Mouse (Mus musculus) retina, postnatal 1 day (tissue): ENCODE results near the gene Set.

ENCODE experiments used
- DNase-seq: peaks from one replicate; pipeline ENCODE4 v3.0.0-alpha.2; 2012

Gene Set

DNA sequence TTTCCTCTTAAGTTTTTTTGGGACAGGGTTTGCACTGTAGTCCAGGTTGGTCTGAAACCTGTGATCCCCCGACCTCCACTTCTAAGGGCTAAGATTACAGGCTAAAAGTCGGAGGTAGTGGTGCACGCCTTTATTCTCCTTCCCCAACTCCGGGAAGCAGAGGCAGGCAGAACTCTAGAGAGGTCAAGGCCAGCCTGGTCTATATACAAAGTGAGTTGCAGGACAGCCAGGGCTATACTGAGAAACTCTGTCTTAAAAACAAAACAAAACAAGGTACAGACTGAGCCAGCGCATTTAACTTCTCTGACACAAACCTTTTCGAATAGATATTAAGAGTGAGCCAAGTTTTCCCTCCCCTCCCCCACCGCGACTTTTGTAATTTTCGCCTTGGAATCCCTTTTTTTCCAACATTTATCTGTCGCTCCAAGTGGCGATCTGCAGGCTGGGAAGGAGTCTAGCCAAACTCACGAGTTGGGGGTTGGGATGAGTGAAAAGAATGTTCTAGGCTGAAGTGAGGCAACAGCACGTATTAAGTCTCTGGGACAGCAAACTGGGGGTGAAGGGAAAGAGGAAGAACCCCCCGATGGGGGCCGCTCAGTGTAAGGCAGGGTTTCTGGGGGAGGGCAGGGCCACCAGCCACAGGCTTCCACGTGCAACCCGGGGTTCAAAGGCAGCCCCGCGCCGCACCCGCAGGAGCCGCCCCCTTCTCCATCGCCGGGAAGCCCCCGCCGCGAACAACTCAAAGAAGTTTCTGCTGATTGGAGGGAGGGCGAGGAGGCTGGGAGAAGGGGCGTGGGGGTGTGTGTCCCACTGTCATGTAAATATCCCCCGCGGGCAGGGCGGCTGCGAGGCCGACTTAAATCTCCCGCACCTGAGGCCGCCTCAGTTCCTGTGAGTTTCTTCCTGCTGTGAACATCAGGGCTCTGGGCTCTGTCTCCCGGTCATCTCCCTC is 4.3 kb downstream of the Set start:
- DNase-seq: peak; percentile 62

DNA sequence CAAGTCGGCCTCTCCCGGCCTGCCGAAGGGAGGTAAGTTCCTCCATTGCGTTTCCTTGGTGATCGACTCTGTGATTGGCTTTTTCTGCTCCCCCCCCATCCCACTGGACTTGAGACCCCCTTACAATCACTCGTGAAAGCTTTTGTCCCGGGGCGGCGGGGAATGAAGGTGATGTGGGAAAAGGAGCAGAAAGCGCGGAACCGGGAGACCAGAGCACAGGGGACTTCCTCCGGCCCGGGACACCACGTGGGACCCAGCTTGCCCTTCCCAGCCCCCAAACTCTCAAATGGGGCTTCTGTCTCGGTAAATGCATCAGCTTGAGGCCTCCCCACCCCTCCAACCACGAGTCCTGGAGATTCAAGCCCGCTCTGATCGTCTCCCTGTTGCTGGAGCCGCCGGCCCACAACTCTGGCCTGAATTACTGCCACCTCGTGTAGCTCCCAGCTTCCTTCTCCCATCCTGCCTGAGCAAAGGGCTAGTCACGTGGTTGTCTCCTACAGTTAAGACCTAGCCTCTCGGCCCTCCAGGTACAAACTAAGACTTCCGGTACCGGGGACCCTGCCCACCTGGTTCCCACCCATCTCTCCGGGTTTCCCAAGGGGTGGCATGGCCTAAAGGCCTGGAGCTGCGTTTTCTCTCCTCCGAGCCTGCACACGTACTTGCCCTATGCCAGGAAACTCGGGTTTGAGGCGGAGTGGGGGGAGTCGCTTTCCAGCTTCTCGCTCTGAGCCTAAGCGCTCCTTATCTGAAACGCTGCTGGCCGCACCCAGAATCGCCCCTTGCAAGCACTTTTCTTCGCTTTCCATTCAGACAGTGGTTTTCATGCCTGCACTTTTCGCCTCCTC is 5.3 kb downstream of the Set start:
- DNase-seq: peak; percentile 77

DNA sequence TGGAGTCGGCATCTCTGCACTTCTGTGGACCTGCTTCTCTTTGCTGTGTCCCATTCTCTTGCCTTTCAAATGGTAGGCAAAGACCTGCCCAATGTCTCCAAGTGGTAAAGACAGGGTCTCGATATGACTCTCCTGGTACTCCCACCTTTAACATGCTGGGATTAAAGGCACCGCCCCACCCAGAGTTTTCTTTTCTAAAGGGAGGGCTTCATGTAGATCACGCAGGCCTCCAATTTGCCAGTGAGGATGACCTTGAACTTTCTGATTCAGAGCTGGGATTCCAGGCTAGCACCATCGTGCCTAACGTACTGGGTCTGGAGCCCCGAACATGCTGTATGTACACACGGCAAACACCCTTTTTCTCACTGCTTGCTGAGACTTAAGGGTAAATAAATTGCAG is 6.1 kb downstream of the Set start:
- no peak for DNase-seq

- no peak for DNase-seq
Measured at GRCm38 (mm10) chr2:30063791-30064190, 6.6 kb downstream of the Set start.

DNA sequence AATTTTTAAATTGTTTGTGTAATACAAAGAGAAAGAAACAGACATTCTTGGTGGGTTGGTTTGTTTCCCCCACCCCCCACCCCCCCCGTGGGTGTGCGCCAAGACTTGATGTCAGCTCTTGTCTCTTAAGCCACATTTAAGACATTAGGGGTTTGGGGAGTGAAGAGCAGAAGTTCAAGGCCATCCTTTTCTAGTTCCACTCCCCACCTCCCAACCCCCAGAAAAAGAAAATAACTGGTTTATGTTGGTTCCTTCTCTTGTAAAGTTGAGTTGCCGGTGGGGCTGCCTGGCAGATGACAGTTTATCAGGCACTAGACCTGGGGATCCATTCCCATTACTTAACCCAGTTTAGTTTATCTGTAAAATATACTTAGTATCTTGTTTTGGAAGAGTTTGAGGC is 7.1 kb downstream of the Set start:
- DNase-seq: no peak

DNA sequence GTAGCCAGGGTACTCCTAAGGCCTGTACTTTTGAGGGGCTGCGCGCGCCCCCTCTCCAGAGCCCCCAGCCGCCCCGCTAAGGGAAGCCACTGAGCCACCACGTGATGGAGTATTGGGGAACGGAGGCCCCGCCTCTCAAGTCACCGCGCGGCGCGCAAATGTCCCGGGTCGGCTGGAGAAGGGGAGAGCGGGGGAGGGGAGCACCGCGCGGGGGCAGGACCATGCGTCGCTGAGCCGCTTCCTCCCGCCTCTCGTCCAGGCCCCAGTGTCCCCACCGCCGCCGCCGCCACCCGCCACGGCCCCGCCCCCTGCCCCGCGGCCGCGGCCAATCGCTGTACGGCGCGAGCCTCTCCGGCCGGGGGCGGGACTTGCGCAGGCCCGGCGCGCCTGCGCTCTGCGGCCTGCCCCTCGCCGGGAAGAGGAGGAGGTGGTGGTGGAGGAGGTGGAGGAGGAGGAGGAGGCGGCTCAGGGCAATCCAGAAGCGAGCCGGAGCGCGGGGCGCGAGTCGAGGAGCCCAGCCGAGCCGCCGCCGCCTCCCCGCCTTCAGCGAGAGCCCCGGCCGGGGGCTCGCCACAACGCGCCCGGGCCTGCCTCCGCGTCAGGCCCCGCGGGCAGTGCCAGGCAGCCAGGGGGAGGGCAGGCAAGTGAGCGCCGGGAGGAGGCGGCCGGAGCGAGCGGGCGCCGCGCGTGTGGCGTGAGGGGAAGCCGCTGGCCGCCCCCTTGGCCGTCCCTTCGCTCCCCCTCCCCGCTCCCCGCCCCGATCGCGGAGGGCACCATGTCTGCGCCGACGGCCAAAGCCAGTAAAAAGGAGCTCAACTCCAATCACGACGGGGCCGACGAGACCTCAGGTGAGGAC is 9.1 kb downstream of the Set start:
- peak; percentile 97 for DNase-seq

DNA sequence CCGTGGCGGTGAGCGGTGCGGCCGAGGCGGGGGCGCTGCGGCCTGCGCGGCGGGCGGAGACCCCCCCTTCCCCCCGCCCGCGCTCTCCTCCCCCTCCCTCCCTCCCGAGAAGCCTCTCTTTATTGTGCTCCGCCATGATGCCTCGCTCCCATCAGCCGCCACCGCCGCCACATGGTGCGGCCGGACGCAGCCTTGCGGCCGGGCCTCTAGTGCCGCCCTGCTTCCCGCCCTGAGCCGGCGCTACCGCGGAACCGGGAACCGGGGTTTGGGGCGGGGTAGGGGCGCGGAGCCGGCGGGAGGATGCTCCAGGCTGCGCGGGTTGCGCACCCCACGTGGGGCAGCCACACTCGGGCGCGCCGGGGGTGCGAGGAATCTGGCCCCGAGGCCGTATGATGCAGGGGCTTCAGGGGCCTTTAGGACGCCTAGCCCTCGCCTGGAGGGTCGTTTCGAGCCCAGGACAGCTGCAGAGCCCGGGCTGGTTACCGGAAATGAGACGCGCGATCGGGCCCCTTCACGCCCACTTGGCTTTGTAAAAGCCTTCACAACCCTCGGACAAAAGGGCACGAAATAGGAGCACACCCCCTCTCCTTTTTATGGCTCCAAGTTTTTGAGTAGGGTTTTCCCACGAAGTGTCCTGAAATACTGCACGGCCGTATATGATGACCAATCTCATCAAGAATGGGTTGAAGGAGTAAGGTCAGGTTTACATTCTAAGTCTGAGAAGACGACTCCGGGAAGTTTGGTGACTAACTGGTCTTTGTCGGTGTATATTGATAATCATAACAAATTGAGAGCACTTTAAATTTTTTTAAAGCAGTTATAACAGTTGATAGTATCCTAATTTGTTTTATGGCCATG is 10.1 kb downstream of the Set start:
- peak; percentile 75 for DNase-seq

DNA sequence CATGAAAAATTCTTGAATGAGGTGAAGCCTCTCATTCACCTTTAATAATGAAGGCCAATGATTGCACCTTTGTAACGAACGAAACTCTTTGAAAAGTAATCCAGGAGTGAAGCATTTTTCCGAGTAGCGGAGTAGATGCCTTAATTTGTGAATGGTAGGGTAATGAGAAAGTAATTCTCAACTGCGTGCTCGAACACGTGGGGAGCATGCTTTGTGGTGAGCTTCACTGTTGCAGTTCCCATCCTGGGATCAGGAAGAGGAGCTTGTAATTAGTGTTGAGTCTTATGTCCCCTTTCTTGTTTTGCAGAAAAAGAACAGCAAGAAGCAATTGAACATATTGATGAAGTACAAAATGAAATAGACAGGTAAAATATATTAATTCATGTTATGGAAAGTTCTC is 10.8 kb downstream of the Set start:
- DNase-seq: no peak

GRCm38 (mm10) chr2:30072875-30073274 is 15.7 kb downstream of the Set start:
- no peak for DNase-seq

DNA sequence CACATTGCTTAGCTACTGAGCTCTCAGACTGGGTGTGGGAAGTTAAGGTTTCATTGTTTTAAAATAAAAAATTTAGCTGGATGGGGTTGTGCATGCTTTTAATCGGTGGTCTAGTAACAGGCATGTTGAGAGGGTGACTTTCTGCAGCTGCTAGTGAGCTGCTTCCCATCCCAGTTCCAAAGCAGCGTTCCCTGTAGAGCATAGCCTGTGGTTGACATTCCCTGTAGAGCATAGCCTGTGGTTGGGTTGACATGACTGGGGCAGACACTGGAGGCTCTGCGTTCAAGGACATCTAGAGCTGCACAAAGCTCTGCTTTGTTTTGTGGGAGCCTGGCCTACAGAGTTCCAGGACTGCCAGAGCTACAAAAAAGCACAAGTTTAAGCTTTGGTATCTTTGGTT is 16.1 kb downstream of the Set start:
- DNase-seq: no peak

- no peak for DNase-seq
Measured at GRCm38 (mm10) chr2:30075625-30076024, 18.4 kb downstream of the Set start.

DNA sequence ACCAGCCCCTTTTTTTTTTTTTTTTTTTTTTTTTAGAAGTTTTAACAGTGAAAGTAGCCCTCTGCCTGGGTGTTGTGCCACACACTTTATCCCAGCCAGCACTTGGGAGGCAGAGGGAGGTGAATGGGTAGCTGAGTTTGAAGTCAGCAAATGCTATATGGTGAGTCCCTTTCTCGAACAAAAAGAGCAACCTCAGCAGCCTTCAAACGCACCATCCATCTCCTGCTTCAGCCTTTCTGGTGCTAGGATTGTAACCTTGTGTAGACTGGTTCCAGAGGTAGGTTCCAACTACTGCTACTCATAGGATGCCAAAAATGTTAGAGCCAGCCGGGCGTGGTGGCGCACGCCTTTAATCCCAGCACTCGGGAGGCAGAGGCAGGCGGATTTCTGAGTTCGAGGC is 19.3 kb downstream of the Set start:
- DNase-seq: no peak

- DNase-seq: no peak
Measured at GRCm38 (mm10) chr2:30076959-30077358, 19.8 kb downstream of the Set start.

- DNase-seq: peak; percentile 92
Measured at GRCm38 (mm10) chr2:30077502-30078348, 20.5 kb downstream of the Set start, which contains the start of gene Pkn3. Gene Pkn3, plus strand, starts transcription at chr2:30077684.

DNA sequence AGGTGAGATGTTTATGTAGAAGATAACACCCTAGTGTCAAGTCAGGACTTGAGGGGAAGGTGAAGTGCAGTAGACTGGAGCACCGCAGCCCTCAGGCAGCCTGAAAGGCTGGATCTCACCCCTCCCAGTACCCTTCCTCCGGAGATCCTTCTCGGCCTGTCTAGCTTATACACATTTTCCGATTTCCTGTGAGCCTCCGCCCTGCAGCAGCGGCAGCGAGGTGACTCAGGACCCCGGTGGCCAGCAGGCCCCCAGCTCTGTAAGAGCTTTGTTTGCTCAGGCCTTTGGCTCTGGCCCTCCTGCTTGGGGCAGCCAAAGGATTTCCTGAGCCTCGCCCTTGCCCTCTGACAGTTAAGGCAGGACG is 21.2 kb downstream of the Set start:
- no peak for DNase-seq

- DNase-seq: no peak
Measured at GRCm38 (mm10) chr2:30078760-30079159, 21.6 kb downstream of the Set start.

DNA sequence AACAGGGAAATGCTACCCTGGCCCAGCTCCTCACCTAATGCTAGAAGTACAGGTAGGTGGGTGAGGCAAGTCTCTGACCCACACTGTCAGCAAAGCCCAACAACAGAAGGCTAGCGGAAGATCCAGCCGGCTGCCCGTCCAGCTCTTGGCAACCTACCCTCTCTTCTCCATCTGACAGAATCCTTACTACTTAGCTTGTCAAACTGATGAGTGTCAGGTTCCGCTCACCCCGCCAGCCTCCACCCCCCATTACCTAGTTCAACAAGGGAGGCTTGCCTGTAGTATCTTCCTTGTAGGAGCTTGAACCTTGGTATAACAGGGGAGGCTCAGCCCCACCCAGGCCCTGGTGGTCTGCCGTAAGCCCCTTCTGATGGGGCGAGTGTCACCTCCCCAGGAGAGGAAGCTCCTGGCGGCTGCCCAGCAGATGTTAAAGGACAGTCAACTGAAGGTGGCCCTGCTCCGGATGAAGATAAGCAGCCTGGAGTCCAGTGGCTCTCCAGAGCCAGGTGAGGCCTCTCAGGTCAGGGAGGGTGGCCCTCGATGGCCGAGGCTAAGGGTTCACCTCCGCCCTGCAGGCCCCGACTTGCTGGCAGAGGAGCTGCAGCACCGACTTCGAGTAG is 23.1 kb downstream of the Set start:
- DNase-seq: no peak

- no peak for DNase-seq
Measured at GRCm38 (mm10) chr2:30084113-30084512, 26.9 kb downstream of the Set start.

- peak; percentile 58 for DNase-seq
Measured at GRCm38 (mm10) chr2:30084632-30085031, 27.5 kb downstream of the Set start.

- DNase-seq: no peak
Measured at GRCm38 (mm10) chr2:30087310-30087709, 30.1 kb downstream of the Set start.
